Mouse (Mus musculus) lung, adult 2 months (tissue): ENCODE measurements around the gene Vav3.

Experiments used
- CTCF ChIP-seq: fragments of 200-500 bp; IDR thresholded peaks from 2 replicates; pipeline ENCODE4 v1.5.1; 2011; ENCODE audit warnings: mild to moderate bottlenecking, low read length, control low read depth; ENCODE audit not compliant: insufficient read depth
- POLR2A ChIP-seq: fragments of 200-500 bp; IDR thresholded peaks from 2 replicates; pipeline ENCODE4 v1.6.1; 2011; ENCODE audit warnings: low read depth, mild to moderate bottlenecking, control low read depth, low read length, borderline replicate concordance; ENCODE audit errors: extremely low read depth

GRCm38 (mm10) chr3:109573549-109574146 is 233.2 kb downstream of the Vav3 start:
- TF ChIP-seq CTCF (no peak), POLR2A (no peak)
